Mouse (Mus musculus) CH12.LX (cell line): ENCODE data around the gene Lin7b.

Experiments
- MAFK ChIP-seq: IDR thresholded peaks from 2 replicates; pipeline ENCODE4 v1.6.1; 2011; ENCODE audit warnings: low read length, improper control_type of control experiment; ENCODE audit not compliant: insufficient replicate concordance
- MAX ChIP-seq: IDR thresholded peaks from 2 replicates; pipeline ENCODE4 v1.6.1; 2011; ENCODE audit warnings: low read length, improper control_type of control experiment
- MYC ChIP-seq: IDR thresholded peaks from 2 replicates; pipeline ENCODE4 v1.6.1; 2011; ENCODE audit warnings: low read depth, mild to moderate bottlenecking, improper control_type of control experiment, low read length
- NRF1 ChIP-seq: IDR thresholded peaks from 2 replicates; pipeline ENCODE4 v1.6.1; 2014; ENCODE audit warnings: low read depth, mild to moderate bottlenecking, inconsistent platforms, low read length, improper control_type of control experiment, moderate library complexity
- POLR2A ChIP-seq: IDR thresholded peaks from 2 replicates; pipeline ENCODE4 v1.6.1; 2011; ENCODE audit warnings: low read depth, mild to moderate bottlenecking, improper control_type of control experiment, low read length
- RAD21 ChIP-seq: IDR thresholded peaks from 2 replicates; pipeline ENCODE4 v1.6.1; 2011; ENCODE audit warnings: low read depth, mild to moderate bottlenecking, low read length, improper control_type of control experiment, moderate library complexity
- SMC3 ChIP-seq: IDR thresholded peaks from 2 replicates; pipeline ENCODE4 v1.6.1; 2011; ENCODE audit warnings: low read depth, low read length, improper control_type of control experiment
- TCF12 ChIP-seq: IDR thresholded peaks from 2 replicates; pipeline ENCODE4 v1.6.1; 2014; ENCODE audit warnings: low read depth, mild to moderate bottlenecking, inconsistent platforms, low read length, improper control_type of control experiment
- USF2 ChIP-seq: conservative IDR thresholded peaks from 2 replicates; pipeline ENCODE4 v1.6.1; 2011; ENCODE audit warnings: low read depth, low read length, improper control_type of control experiment

DNA sequence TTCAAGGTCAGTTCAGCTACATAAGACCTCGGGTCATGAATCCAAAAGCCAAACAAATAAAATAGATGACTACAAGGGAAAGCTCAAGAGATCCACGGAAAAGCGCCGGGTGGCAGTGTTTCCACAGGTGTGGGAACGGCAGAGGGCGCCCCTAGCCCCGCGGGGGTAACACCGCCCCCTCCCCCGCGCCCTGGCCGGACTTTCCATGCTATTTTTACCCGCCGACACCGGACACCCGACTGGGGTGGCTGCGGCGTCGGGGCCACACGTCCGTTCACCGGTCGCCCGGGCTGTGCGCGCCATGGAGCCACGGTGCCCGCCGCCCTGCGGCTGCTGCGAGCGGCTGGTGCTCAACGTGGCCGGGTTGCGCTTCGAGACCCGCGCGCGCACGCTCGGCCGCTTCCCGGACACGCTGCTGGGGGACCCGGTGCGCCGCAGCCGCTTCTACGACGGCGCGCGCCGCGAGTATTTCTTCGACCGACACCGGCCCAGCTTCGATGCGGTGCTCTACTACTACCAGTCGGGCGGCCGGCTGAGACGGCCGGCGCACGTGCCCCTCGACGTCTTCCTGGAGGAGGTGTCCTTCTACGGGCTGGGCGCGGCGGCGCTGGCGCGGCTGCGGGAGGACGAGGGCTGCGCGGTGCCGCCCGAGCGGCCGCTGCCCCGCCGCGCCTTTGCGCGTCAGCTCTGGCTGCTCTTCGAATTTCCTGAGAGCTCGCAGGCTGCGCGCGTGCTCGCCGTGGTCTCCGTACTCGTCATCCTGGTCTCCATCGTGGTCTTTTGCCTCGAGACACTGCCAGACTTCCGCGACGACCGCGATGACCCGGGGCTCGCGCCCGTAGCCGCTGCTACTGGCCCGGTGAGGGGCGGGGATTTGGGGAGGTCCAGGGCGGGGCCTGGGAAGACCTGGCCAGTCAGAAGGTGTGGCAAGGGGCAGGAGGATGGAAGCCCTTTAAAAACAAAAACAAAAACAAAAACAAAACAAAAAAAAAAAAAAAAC lies 36.1 kb upstream of the Lin7b start:
- TF ChIP-seq MYC (no peak), POLR2A (peak; percentile 8; the same call in 1 of the 2 replicates), RAD21 (no peak; the same call in 1 of the 2 replicates), USF2 (no peak), NRF1 (no peak), MAX (peak; percentile 39; the same call in 1 of the 2 replicates), MAFK (no peak), SMC3 (peak; percentile 36), TCF12 (peak; percentile 35; the same call in 1 of the 2 replicates)
